Mouse (Mus musculus) CH12.LX (cell line): ENCODE measurements around the gene Btbd7. TPM values are rescaled to one million over a fixed set of nuclear protein-coding genes. Genes with fewer than 3 reads are reported as not detected.

ENCODE experiments used
- polyA plus RNA-seq: library from polyadenylated mRNA; unstranded; fragments of >175 nt; gene quantifications from 2 replicates; pipeline ENCODE4 v1.2.1, GENCODE M21; 2012; ENCODE audit warnings: low read depth; ENCODE audit not compliant: insufficient read length
- total RNA-seq, 2 experiments: library from RNA; depleted of rRNA; stranded (reverse); fragments of 300-350 nt in 1 of 2; fragments of >200 nt in 1 of 2; gene quantifications; 2 replicates each; pipeline ENCODE4 v1.2.3; 2012 to 2014

Gene Btbd7
- total and polyA plus RNA-seq, 3 experiments = 3.6 to 7.2 (median 5.1) TPM

Other genes with a start within 250 kb of the Btbd7 start
- 16.0 and 19.2 TPM in 2 replicates for gene Itpk1, start 173.5 kb downstream of the Btbd7 start, total RNA-seq (2012; rRNA removed)
- 12.8 and 14.0 TPM in 2 replicates for gene Itpk1, start 173.5 kb downstream of the Btbd7 start, total RNA-seq (2014; rRNA removed)
- 24.3 and 25.1 TPM in 2 replicates for gene Itpk1, start 173.5 kb downstream of the Btbd7 start, polyA plus RNA-seq
- gene Moap1, start 134.8 kb downstream of the Btbd7 start, total RNA-seq (2012; rRNA removed) = 7.1 and 7.9 TPM in 2 replicates
- 5.5 and 12.7 TPM in 2 replicates for gene Moap1, start 134.8 kb downstream of the Btbd7 start, total RNA-seq (2014; rRNA removed)
- 6.1 and 15.4 TPM in 2 replicates for gene Moap1, start 134.8 kb downstream of the Btbd7 start, polyA plus RNA-seq
- gene Tmem251, start 134.7 kb downstream of the Btbd7 start, total RNA-seq (2012; rRNA removed) = 3.9 and 7.2 TPM in 2 replicates
- 10.9 and 11.1 TPM in 2 replicates for gene Tmem251, start 134.7 kb downstream of the Btbd7 start, total RNA-seq (2014; rRNA removed)
- 13.9 and 14.6 TPM in 2 replicates for gene Tmem251, start 134.7 kb downstream of the Btbd7 start, polyA plus RNA-seq
- not detected in 2 replicates for gene Gm28051, start 120.7 kb downstream of the Btbd7 start, total RNA-seq (2012; rRNA removed)
- gene Gm28051, start 120.7 kb downstream of the Btbd7 start, total RNA-seq (2014; rRNA removed) = not detected in 2 replicates
- not detected in 2 replicates for gene Gm28051, start 120.7 kb downstream of the Btbd7 start, polyA plus RNA-seq
- gene Gon7, start 120.7 kb downstream of the Btbd7 start, total RNA-seq (2012; rRNA removed) = 20.9 and 27.4 TPM in 2 replicates
- 30.0 and 33.6 TPM in 2 replicates for gene Gon7, start 120.7 kb downstream of the Btbd7 start, total RNA-seq (2014; rRNA removed)
- gene Gon7, start 120.7 kb downstream of the Btbd7 start, polyA plus RNA-seq = 19.6 and 21.1 TPM in 2 replicates
- 47.8 and 48.8 TPM in 2 replicates for gene Ubr7, start 120.5 kb downstream of the Btbd7 start, total RNA-seq (2012; rRNA removed)
- gene Ubr7, start 120.5 kb downstream of the Btbd7 start, total RNA-seq (2014; rRNA removed) = 80.4 and 89.4 TPM in 2 replicates
- gene Ubr7, start 120.5 kb downstream of the Btbd7 start, polyA plus RNA-seq = 44.7 and 46.3 TPM in 2 replicates
- 5.7 and 6.7 TPM in 2 replicates for gene Gm20604, start 119.8 kb downstream of the Btbd7 start, total RNA-seq (2012; rRNA removed)
- 13.6 and 14.4 TPM in 2 replicates for gene Gm20604, start 119.8 kb downstream of the Btbd7 start, total RNA-seq (2014; rRNA removed)
- 9.2 and 11.3 TPM in 2 replicates for gene Gm20604, start 119.8 kb downstream of the Btbd7 start, polyA plus RNA-seq
- not detected in 2 replicates for gene Cox8c, start 20.8 kb upstream of the Btbd7 start, total RNA-seq (2012; rRNA removed)
- not detected in 2 replicates for gene Cox8c, start 20.8 kb upstream of the Btbd7 start, total RNA-seq (2014; rRNA removed)
- not detected in 2 replicates for gene Cox8c, start 20.8 kb upstream of the Btbd7 start, polyA plus RNA-seq
- gene Unc79, start 70.4 kb upstream of the Btbd7 start, total RNA-seq (2012; rRNA removed) = 0.04 TPM in 2 replicates
- 0.05 and 0.07 TPM in 2 replicates for gene Unc79, start 70.4 kb upstream of the Btbd7 start, total RNA-seq (2014; rRNA removed)
- gene Unc79, start 70.4 kb upstream of the Btbd7 start, polyA plus RNA-seq = 0.46 and 0.86 TPM in 2 replicates